Mouse (Mus musculus) c-Kit-positive CD71-positive TER-119-positive erythroid progenitor cells, embryonic 14.5 days (primary cell): Measurements from ENCODE around the gene Farsb.
"Not testable (repeated sequence)": the region's sequence is repeated elsewhere in the genome, so short reads cannot be mapped to it uniquely, and the experiment has no call there.

Source experiments
- DNase-seq: peaks from one replicate; pipeline ENCODE4 v3.0.0-alpha.2; 2013; ENCODE audit warnings: low spot score

Gene Farsb

DNA sequence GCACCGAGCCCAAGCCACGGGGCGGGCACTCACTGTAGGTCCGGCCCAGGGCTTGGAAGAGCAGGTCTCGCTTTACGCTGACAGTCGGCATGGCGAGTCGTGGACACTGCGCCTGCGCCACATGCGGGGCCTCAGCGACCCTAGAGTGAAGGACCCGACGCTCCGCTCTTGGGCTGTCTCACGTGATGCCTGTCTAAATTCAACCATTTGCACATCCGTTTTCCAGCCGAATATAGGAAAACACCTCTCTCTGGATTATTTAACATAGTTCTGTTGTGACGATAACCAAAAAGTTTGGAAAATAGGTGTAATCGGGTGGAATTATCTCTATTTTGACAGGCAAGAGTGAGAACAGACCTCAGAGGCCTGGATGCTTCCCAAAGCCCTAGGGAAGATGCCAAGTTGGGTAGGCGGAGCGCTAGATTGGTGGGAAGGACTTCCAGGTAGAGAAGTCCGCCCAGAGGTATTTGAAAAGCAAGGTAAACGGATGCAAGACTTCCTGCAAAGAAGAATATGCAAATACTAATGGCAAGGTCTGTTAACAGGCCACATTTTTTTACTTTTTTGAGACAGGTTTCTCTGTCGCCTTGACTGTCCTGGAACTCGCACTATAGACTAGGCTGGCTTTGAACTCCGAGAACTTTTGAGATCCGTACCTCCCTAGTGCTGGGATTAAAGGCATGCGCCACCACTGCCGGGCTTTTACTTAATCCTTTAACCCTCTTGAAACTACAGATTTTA, at the start of gene Farsb:
Farsb (minus strand) TSS at position 146 of the 741 bp plus-strand sequence.
- peak; percentile 89 for DNase-seq

DNA sequence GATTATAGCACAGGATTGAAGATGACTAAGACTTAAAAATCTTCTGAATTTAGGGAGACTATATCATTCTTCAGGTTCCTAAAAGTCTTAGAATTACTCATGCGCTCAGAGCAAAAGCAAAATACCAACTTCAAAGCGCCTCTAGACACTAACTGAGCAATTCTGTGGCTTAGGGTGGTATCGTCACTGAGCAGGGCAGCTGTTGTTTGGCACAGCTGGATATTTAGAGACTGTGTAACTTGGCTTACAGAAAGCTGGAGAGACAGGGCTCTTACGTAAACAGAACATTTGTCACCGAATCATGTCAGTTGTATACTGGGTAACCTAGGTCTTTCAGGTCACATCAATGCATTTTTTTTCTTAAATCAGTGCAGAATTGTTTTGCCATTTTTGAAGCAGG, 49.7 kb upstream of the Farsb start:
- DNase-seq = no peak

GRCm38 (mm10) chr1:78537494-78538010, 48.9 kb upstream of the Farsb start:
- peak; percentile 11 for DNase-seq

GRCm38 (mm10) chr1:78536310-78537164, 47.8 kb upstream of the Farsb start:
- peak; percentile 54 for DNase-seq

DNA sequence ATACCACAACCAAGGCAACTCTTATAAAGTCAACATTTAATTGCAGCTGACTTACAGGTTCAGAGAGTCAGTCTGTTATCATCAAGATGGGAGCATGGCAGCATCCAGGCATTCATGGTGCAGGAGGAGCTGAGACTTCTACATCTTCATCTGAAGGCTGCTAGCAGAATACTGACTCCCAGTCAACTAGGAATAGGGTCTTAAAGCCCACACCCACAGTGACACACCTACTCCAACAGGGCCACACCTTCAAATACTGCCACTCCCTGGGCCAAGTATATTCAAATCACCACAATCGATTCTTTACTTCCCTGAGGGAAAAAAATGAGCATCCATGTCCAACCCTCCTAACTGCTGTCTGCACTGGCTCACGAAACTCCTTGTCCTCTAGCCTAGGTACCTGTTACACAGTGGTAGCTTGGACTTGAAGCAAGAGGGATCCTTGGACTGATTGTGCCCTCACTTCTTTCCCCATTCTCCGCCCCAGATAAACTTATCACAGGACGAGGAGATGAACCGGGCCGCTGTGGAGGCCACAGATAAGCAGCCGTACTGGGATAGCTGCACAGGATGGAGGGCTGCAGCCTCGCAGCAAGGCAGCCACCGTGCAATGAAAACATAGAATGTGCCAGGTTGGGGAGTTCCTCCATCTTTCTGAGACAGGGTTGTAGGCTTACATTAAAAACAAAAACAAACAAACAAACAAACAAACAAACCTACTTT, 45.9 kb upstream of the Farsb start:
- DNase-seq = no peak

DNA sequence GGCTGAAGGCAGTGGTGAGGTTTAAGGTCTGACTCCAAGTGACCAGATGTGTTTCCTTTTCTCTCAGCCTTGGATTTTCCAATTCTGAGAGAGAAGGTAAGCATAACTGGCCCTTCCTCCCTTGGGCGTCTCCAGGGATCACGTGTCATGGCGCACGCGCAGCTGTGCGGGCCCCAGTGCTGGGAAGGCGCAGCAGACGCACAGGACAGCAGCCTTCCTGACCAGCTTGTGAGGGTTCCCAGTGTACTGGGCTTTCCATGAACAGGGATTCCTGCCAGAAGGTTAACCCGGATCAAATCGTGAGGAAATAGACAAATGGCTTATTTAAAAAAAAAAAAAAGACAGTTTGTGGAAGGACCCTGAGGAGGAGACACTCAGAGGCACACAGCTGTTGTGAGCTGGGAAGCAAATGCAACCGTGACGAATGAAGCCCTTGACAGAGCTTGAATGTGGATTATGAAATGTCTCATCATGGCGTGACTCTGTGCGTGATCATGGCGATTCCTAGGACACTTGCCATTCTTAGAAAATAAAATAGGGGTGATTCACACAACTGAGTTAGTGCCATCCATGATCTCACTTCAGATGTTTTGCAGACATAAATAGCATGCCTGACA, 43.6 kb upstream of the Farsb start:
- DNase-seq = no peak

DNA sequence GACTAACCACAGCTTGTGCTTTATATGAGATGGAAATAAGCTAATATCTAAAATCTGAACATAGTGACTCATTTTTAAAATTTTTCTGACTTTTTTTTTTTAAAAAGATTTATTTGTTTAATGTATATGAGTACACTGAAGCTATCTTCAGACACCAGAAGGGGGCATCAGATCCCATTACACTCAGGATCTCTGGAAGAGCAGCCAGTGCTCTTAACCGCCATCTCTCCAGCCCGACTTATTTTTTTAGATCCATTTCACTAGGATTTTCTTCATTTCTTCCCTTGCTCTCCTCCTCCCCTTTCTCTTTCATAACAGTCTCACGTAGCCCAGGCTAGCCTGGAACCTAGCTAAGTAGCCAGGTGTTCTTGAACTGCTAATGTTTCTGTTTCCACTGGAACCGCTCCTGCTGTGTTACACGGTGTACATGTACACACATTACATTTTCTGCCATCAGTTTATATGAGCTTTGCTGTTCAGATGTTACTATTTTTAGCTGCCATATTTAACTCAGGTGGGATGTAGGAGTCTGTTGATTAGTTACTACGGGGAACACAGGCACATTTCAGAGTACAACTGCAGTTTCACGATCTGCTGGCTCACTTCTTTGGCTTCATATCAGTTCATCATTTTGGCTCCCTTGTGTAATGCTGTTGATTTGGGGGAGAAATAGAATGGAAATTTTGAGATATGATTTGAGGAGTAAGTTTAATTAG, 42.0 kb upstream of the Farsb start:
- DNase-seq = no peak

DNA sequence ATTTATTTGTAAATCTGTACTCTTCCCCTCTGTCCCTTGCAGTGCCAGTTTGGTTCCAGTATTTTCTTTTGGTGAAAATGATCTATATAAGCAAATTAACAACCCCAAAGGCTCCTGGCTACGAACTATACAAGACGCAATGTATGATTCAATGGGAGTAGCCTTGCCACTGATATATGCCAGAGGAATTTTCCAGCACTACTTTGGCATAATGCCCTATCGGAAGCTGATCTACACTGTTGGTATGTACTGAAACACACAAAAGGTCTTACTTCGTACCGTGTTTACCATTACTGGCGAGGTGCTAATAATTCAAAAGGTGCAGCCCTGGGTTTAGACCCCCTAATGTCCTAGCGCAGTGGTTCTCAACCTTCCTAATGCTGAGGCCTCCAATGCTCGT, 40.3 kb upstream of the Farsb start:
- no peak for DNase-seq

DNA sequence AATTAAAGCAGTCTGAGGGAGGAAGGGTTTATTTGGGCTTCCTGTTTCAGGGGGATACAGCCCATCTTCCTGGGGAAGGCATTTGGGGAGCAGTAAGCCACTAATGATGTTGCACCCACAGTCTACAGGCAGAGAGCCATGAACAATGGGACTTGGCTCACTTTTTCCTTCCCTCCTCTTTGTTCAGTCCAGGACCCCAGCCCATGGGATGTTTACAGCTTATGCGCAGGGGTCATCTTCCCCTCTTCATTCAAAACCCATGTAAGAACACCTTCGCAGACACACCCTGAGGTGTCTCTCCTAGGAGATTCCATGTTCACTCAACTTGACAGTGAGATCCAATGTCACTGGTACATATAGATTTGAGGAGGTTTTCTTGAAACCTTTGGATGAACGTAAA, 39.7 kb upstream of the Farsb start:
- no peak for DNase-seq

- DNase-seq = peak; percentile 51
Measured at GRCm38 (mm10) chr1:78525189-78525886, 36.6 kb upstream of the Farsb start.

- no peak for DNase-seq
Measured at GRCm38 (mm10) chr1:78518907-78519306, 30.2 kb upstream of the Farsb start.

- no peak for DNase-seq
Measured at GRCm38 (mm10) chr1:78512756-78513155, 24.1 kb upstream of the Farsb start.

DNA sequence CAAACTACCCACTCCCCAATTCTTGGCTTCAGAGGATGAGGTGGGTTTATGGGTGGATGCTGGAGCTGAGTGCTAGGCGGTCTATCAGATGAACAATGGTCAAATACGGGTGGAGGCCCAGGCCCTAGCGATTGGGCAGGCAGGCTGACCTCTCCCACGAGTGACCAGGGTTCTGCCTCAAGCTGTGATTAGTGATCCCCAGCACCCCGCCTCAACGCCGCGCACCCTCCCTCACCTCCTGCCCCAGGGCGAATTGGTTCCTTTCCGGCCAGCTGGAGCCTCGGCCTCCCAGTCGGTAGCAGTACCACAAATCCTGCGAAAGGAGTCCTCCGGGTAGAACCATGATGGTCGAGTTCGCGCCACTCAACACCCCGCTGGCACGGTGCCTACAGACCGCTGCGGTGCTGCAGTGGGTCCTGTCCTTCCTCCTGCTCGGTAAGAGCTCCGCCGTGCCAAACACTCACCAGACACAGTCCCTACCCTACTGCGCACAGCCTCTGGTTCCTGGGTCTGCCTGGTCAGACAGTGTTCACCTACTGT, 23.0 kb upstream of the Farsb start, which contains the start of gene BC035947:
BC035947 (minus strand) TSS at position 538 of the 540 bp plus-strand sequence.
- no peak for DNase-seq

DNA sequence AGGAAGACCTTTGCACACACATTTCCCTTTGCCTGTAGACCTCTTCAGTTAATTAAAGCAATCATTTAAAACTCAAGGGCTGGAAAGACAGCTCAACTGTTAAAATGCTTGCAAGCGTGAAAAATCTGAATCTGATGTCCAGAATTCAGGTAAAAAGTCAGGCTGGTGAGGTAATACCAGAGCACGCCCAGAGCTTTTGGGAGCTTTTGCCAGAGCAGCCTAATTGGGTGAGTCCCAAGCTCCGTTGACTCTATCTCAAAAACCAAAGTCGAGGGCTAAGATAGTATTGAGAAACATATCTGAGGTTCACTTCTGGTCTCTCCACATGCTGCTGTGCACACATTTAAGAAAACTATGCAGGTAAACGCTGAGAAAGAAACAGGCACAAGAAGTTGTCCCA, 22.2 kb upstream of the Farsb start, which contains the start of gene Mogat1:
Mogat1 (plus strand) TSS at position 130 of the 400 bp plus-strand sequence.
- DNase-seq = no peak

DNA sequence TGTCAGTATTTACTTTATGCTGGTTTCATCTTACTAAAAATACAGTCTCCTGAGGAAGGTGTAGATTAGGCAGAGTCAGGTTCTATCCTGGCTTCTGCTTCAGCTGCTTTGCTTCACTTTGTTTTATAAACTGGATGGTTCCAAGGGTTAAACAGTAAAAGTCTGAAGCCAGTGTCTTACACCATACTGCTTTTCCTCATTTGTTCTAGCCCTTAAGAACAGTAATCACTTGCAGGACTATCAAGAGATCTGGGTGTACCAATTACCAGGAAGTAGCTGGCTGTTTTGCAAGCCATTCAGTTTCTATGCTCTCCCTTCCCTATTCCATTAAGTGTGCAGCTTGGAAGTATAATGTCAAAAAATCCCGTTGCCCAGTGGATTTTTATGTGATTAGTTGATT, 18.4 kb upstream of the Farsb start:
- no peak for DNase-seq

GRCm38 (mm10) chr1:78502527-78502926, 13.8 kb upstream of the Farsb start:
- DNase-seq = no peak

- DNase-seq = not testable (repeated sequence)
Measured at GRCm38 (mm10) chr1:78501856-78502255, 13.2 kb upstream of the Farsb start.

- DNase-seq = no peak
Measured at GRCm38 (mm10) chr1:78501036-78501435, 12.3 kb upstream of the Farsb start.

DNA sequence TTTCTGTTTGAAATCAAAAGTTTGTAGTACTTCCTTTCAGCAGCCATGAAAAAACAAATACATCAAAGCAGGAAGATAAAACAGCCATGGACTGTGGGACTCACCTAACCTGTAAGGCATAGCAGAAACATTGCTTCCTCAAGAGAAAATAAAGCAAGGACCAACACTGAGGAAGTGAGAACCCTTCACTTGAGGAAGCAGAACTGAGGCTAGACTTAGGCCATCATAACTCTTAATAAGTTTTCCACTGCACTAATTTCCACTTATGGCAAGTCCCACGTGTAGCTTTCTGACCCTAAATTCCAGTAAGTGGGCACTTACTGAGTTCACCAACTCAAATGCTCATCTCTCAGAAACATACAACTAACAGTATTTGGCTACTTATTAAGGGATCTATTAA, 1.4 kb upstream of the Farsb start:
- no peak for DNase-seq

DNA sequence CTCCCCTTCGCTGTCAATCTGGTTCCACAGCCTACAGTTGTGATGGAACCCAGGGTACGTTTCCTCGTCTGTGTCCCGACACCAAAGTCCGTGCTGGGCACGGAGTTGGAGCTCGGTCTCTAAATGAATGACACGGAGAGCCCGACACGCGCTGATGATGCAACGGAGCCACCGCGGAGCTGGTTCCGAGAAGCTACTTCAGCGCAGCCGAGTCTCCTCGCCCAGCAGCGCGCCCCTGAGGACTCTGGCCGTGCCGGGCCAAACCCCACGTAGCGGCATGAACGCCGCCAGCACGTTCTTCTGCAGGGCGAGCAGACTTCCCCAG, 308 bp downstream of the Farsb start:
- DNase-seq = no peak
